Mouse (Mus musculus): ENCODE measurements at regions not wholly inside any gene's neighbourhood (a gene's known extent, or its start where the extent isn't known, plus 50 kb on each side); places are given as distances from the start of the nearest gene placed in this dataset.

GRCm38 (mm10) chr4:152725881-152726280 is 248.2 kb upstream of the Kcnab2 start:
- DNase-seq (ENCODE audit: low read depth, low spot score) = no peak
- H3K36me3 ChIP-seq (ENCODE audit: control insufficient read depth, insufficient read depth, low read length, poor library complexity, severe bottlenecking) = no peaks in the 10 kb centered on the region
- no peaks in the 10 kb centered on the region for H3K27me3 ChIP-seq (ENCODE audit: control insufficient read depth, insufficient read depth, low read length, poor library complexity, severe bottlenecking)

GRCm38 (mm10) chr4:152725423-152725822 is 247.8 kb upstream of the Kcnab2 start:
- no peaks in the 10 kb centered on the region for H3K27me3 ChIP-seq (ENCODE audit: control insufficient read depth, insufficient read depth, low read length, poor library complexity, severe bottlenecking)
- no peak for DNase-seq (ENCODE audit: low read depth, low spot score)
- no peaks in the 10 kb centered on the region for H3K36me3 ChIP-seq (ENCODE audit: control insufficient read depth, insufficient read depth, low read length, poor library complexity, severe bottlenecking)

GRCm38 (mm10) chr4:152724741-152725140 is 247.1 kb upstream of the Kcnab2 start:
- Histone ChIP-seq H3K36me3 (ENCODE audit: control insufficient read depth, insufficient read depth, low read length, poor library complexity, severe bottlenecking) (no peaks in the 10 kb centered on the region), H3K27me3 (ENCODE audit: control insufficient read depth, insufficient read depth, low read length, poor library complexity, severe bottlenecking) (no peaks in the 10 kb centered on the region)
- no peak for DNase-seq (ENCODE audit: low read depth, low spot score)

DNA sequence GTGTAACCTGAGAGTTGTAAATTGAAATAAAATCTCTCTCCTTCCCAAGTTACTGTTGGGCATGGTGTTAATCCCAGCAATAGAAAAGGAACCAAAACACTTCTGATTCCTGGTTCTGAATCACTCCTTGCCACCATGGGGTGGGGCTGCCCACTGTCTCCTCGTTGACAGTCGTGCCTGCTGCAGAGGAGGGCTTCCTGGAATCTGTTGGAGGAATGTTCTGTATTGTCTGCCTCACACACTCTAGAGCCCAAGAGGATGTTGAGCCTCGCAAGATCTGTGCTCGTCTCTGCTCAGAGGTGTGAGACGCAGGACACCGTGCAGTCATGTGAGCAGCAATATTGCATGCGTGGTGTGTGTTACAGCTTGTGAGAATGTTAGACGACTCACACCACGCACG is 246.4 kb upstream of the Kcnab2 start:
- no peaks in the 10 kb centered on the region for H3K36me3 ChIP-seq (ENCODE audit: control insufficient read depth, insufficient read depth, low read length, poor library complexity, severe bottlenecking)
- no peak for DNase-seq (ENCODE audit: low read depth, low spot score)
- no peaks in the 10 kb centered on the region for H3K27me3 ChIP-seq (ENCODE audit: control insufficient read depth, insufficient read depth, low read length, poor library complexity, severe bottlenecking)

GRCm38 (mm10) chr4:152720528-152720927 is 242.9 kb upstream of the Kcnab2 start:
- H3K36me3 ChIP-seq (ENCODE audit: control insufficient read depth, insufficient read depth, low read length, poor library complexity, severe bottlenecking) = no peaks in the 10 kb centered on the region
- no peak for DNase-seq (ENCODE audit: low read depth, low spot score)
- no peaks in the 10 kb centered on the region for H3K27me3 ChIP-seq (ENCODE audit: control insufficient read depth, insufficient read depth, low read length, poor library complexity, severe bottlenecking)

DNA sequence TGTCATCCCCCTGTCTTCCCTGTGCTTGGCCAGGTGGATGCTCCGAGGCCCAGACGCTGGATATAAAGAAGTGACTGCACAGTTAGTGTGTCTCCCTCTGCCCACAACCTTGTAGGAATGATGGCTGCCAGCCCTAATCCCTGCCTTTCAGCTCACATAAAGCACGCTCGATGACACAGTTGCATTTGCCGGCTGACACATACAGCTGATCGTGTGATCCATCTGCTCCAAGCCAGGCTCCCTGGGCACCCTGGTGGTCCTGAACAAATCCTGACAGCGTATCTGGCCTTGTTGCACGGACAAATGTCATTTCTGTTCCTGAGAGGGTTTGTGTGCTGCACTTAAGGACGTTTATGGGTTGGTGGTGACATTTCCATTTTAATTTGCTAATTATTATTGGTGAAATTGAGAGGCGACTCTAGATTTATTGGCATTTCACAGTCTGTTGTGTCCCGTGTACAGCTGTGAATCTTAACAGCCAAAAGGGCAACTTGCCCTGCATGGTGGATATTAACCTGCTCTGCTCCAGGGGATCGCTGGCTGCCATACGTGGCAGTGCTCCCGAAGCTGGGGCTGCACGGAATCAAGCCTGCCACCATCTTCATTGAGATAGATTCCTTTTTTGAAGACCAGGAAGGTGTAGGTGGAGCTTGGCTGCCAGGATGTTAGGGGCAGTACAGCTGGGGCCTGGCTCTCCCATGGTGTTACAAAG is 241.9 kb upstream of the Kcnab2 start:
- no peak for DNase-seq (ENCODE audit: low read depth, low spot score)
- no peaks in the 10 kb centered on the region for H3K27me3 ChIP-seq (ENCODE audit: control insufficient read depth, insufficient read depth, low read length, poor library complexity, severe bottlenecking)

GRCm38 (mm10) chr4:152710339-152710738 is 232.7 kb upstream of the Kcnab2 start:
- DNase-seq (ENCODE audit: low read depth, low spot score) = no peak
- H3K27me3 ChIP-seq (ENCODE audit: control insufficient read depth, insufficient read depth, low read length, poor library complexity, severe bottlenecking) = no peaks in the 10 kb centered on the region; the same call in 1 of the 2 replicates
- H3K36me3 ChIP-seq (ENCODE audit: control insufficient read depth, insufficient read depth, low read length, poor library complexity, severe bottlenecking) = no peaks in the 10 kb centered on the region

More for the DNA sequence above, 241.9 kb upstream of the Kcnab2 start:
- no peaks in the 10 kb centered on the region for H3K36me3 ChIP-seq (ENCODE audit: control insufficient read depth, insufficient read depth, low read length, poor library complexity, severe bottlenecking)

GRCm38 (mm10) chr4:152700217-152700616 is 222.5 kb upstream of the Kcnab2 start:
- H3K27me3 ChIP-seq (ENCODE audit: control insufficient read depth, insufficient read depth, low read length, poor library complexity, severe bottlenecking) = no peaks in the 10 kb centered on the region
- no peak for DNase-seq (ENCODE audit: low read depth, low spot score)
- H3K36me3 ChIP-seq (ENCODE audit: control insufficient read depth, insufficient read depth, low read length, poor library complexity, severe bottlenecking) = no peaks in the 10 kb centered on the region

- DNase-seq (ENCODE audit: low read depth, low spot score) = no peak
- Histone ChIP-seq H3K36me3 (ENCODE audit: control insufficient read depth, insufficient read depth, low read length, poor library complexity, severe bottlenecking) (no peaks in the 10 kb centered on the region), H3K27me3 (ENCODE audit: control insufficient read depth, insufficient read depth, low read length, poor library complexity, severe bottlenecking) (no peaks in the 10 kb centered on the region)
These were observed 219.7 kb upstream of the Kcnab2 start for GRCm38 (mm10) chr4:152697247-152697960.

DNA sequence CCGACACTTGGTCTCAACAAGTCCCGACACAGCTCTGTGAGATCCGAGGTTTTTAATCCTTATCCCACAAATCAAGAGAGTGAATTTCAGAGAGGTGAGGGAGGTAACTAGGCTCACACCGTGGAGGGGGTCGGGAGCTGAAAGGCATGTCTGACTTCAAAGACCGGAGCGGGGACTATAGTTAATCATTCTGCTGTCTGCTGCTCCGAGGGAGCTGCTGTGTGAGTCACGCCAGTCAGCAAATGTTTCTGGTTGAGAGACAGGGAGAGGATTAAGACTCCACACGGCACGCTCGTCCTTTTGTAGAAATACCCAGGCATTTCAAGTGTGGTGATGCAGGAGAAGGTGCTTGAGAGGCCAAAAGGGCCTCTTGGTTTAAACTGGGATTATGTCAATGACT is 214.1 kb upstream of the Kcnab2 start:
- Histone ChIP-seq H3K36me3 (ENCODE audit: control insufficient read depth, insufficient read depth, low read length, poor library complexity, severe bottlenecking) (no peaks in the 10 kb centered on the region), H3K27me3 (ENCODE audit: control insufficient read depth, insufficient read depth, low read length, poor library complexity, severe bottlenecking) (no peaks in the 10 kb centered on the region)
- DNase-seq (ENCODE audit: low read depth, low spot score) = no peak

- Histone ChIP-seq H3K36me3 (ENCODE audit: control insufficient read depth, insufficient read depth, low read length, poor library complexity, severe bottlenecking) (no peaks in the 10 kb centered on the region), H3K27me3 (ENCODE audit: control insufficient read depth, insufficient read depth, low read length, poor library complexity, severe bottlenecking) (no peaks in the 10 kb centered on the region)
- no peak for DNase-seq (ENCODE audit: low read depth, low spot score)
These were observed 213.6 kb upstream of the Kcnab2 start for GRCm38 (mm10) chr4:152691302-152691701.

DNA sequence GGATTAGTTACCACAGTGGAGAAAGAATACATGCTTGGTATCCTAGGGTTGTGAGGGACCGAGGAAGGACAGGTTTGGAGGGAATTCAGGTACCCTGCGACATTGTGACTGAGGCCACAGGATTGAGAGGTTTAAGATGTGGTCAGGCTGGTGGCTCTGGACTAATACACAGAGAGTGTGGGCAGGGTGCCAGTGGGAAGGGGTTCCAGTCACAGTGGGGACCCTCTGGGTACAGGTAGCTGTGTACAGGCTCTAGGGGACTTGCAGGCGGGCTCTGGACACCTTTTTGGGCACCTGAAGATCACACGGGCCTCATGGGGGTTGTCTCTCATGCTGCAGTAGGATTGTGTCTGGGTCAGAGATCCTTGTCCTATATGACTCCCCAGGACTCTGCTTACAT is 213.1 kb upstream of the Kcnab2 start:
- no peaks in the 10 kb centered on the region for H3K36me3 ChIP-seq (ENCODE audit: control insufficient read depth, insufficient read depth, low read length, poor library complexity, severe bottlenecking)
- no peaks in the 10 kb centered on the region for H3K27me3 ChIP-seq (ENCODE audit: control insufficient read depth, insufficient read depth, low read length, poor library complexity, severe bottlenecking)
- no peak for DNase-seq (ENCODE audit: low read depth, low spot score)

DNA sequence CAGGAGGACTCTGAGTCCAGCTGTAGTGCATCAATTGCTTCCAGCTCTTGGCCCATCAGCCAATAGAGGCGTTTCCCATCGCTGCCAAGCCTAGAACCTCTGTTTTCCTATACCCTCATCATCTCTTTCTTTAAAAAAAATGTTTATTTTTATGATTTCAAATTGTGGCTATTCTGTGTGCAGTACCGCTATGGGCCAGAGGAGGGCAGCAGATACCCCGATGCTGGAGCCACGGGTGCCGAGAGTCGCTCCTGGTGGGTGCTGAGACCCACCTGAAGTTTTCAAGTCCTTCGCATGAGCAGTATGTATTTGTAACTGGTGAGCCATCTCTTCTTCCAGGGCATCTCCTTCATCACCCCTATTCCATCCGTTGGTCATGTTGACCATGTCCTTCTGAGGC is 212.2 kb upstream of the Kcnab2 start:
- DNase-seq (ENCODE audit: low read depth, low spot score) = no peak
- Histone ChIP-seq H3K27me3 (ENCODE audit: control insufficient read depth, insufficient read depth, low read length, poor library complexity, severe bottlenecking) (no peaks in the 10 kb centered on the region), H3K36me3 (ENCODE audit: control insufficient read depth, insufficient read depth, low read length, poor library complexity, severe bottlenecking) (no peaks in the 10 kb centered on the region)

GRCm38 (mm10) chr4:152686509-152687081 is 208.9 kb upstream of the Kcnab2 start:
- no peak for DNase-seq (ENCODE audit: low read depth, low spot score)
- H3K27me3 ChIP-seq (ENCODE audit: control insufficient read depth, insufficient read depth, low read length, poor library complexity, severe bottlenecking) = no peaks in the 10 kb centered on the region
- no peaks in the 10 kb centered on the region for H3K36me3 ChIP-seq (ENCODE audit: control insufficient read depth, insufficient read depth, low read length, poor library complexity, severe bottlenecking)

DNA sequence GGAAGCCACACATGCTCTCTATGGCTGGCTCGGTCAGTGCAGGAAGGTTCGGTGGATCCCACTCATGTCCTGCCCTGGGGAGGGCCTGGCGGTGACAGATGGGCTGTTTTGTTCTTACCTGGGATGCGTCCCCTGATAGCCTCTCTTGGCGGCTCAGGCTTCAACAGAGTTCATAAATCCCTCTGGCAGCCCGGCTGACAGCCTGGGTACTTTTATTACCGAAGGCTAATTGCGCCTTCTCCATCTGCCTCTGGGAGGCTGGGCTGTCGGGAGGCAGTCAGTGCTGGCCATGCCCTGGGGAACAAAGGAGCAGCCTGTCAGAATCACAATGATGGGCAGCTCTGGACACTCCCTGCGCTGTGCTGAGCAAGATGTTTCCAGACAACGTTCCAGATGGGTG is 196.5 kb upstream of the Kcnab2 start:
- Histone ChIP-seq H3K36me3 (ENCODE audit: control insufficient read depth, insufficient read depth, low read length, poor library complexity, severe bottlenecking) (no peaks in the 10 kb centered on the region), H3K27me3 (ENCODE audit: control insufficient read depth, insufficient read depth, low read length, poor library complexity, severe bottlenecking) (no peaks in the 10 kb centered on the region)
- DNase-seq (ENCODE audit: low read depth, low spot score) = no peak

Data from splenic B cell, adult 2 months (primary cell).